Mouse (Mus musculus): ENCODE measurements around the gene Kat7.

Kat7 gene

DNA sequence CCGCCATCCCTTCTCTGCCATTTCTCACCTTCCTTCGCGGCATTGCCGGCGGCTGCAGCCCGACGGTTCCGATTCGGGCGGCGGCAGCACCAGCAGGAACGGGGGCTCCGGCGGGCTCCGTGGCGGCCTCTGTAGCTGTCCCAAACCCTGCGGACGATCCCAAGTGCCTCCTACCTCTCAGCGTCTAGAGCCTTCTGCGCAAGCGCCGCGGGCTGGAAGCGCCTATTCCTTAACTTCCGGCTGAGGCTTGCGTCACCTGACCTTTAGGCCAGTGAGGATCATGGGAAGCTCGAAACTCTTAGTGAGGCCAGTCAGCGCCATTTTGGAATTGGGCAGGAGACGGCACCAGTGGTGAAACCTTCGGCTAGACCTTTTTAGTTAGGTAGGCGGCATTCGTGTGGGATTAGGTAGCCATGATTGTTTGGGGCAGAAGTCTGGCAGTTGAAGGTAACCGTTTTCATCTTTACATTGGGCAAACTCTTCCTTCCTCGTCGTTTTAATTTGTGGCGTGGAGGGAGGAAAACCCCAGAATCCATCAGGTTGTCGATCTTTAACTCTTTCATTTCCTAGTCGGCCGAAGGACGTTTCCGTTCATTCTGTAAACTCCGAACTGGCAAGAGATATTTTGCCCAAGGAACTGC, at the start of gene Kat7:
Gene Kat7 (minus strand): TSS at position 240 of the 641 bp plus-strand sequence.
- peak; percentile 99 for DNase-seq (ENCODE audit: low spot score)

- DNase-seq (ENCODE audit: low spot score): no peak
Measured at GRCm38 (mm10) chr11:95358263-95358662, 48.2 kb upstream of the Kat7 start.

DNA sequence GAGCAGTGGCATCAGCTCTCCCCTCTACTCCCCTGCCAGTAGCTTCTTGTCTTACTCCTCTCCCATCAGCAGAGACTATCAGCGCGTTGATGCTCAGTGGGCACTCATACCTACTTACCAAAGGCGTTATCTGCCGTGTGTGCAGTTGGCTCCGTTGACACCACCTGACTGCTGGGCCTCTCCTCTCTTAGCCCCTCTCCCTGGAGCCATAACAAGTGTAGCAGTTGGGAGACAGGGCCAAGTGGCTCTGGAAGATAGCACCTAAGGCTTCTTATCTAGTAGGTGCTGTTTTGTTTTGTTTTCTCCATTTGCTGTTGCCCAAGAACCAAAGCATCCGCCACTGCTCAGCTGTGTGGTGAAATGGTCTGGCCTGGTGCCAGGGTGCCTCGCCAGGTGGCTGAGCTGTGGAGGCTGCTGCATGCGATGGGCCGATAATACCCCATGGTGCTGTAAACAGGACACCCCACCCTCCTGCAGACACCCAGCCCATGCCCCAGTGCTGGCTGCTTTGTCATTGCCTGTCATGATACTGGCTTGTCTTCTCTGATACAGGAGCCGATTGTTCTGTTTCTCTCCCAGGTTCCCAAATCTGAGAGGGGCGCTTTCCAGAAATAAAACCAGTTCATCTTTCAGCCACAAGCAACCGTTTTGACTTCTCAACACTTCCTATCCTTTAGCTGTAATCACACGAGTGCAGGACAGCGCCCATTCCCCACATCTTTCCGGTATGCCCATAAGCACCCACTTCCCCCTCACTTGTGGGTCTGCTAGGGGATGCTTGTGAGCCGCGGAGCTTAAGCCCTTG, 46.6 kb upstream of the Kat7 start:
- no peak for DNase-seq (ENCODE audit: low spot score)

- DNase-seq (ENCODE audit: low spot score): no peak
Measured at GRCm38 (mm10) chr11:95356039-95356438, 46.0 kb upstream of the Kat7 start.

- DNase-seq (ENCODE audit: low spot score): no peak
Measured at GRCm38 (mm10) chr11:95355661-95356011, 45.6 kb upstream of the Kat7 start.

GRCm38 (mm10) chr11:95354945-95355660, 45.1 kb upstream of the Kat7 start:
- DNase-seq (ENCODE audit: low spot score): no peak

GRCm38 (mm10) chr11:95354228-95354944, 44.3 kb upstream of the Kat7 start:
- no peak for DNase-seq (ENCODE audit: low spot score)

DNA sequence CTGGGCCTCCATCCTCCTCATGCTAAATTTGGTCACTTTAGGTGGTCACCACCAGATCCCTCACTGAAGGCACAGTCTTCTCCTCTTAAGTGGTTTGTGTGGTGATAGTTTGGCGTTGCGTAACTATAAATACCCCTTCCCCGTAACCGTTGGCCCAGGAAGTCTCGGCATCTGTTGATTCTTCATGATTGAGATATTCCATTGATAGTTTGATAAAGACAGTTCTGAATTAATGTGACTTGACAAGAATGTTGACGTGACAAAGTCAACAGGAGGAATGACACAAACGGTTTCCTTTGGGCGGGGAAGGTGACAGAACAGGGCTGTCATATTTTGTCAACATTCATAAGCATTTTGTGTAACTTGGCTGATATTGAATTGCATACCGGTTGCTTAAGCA, 43.2 kb upstream of the Kat7 start:
- DNase-seq (ENCODE audit: low spot score): no peak

- DNase-seq (ENCODE audit: low spot score): no peak
Measured at GRCm38 (mm10) chr11:95352686-95353085, 42.6 kb upstream of the Kat7 start.

GRCm38 (mm10) chr11:95350960-95351359, 40.9 kb upstream of the Kat7 start:
- no peak for DNase-seq (ENCODE audit: low spot score)

DNA sequence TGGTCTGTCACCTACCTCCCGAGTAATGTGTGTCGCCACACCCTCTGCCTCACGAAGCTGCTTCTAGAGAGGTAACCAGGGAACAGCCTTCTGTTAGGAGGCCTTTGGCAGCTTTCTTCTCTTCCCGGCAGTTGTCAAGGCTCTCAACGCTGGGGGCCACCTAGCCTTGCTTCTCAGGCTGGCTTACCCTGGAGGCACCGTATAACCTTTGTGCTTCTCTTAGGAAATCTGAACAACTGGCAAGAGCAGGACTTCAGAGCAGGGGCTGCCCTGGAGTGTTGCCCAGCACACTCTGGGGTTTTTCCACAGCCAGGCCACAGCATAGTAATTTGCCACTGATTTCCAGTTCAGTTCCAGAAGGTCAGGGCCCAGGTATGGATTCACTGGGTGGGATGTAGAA, 40.2 kb upstream of the Kat7 start:
- DNase-seq (ENCODE audit: low spot score): no peak

- no peak for DNase-seq (ENCODE audit: low spot score)
Measured at GRCm38 (mm10) chr11:95344181-95344580, 34.1 kb upstream of the Kat7 start.

- peak; percentile 24 for DNase-seq (ENCODE audit: low spot score)
Measured at GRCm38 (mm10) chr11:95343180-95343579, 33.1 kb upstream of the Kat7 start.

DNA sequence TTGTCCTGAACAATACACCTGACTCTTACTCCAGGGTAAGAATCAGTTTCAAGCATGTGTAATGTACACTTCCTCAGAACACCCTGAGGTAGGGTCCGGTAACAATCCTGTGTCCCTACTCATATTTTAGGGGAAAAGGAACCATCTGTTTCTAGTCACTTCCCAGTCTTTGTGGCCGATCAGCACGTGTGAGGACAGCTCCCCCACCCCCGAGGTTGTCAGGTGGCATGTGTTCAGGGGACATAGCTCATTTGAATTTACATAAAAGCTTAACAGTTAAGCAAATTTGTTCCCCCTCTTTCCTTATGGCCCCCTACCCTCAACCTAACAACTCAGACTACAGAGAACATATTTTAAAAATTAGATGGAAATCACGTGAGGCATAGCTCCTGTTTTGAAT, 30.6 kb upstream of the Kat7 start:
- no peak for DNase-seq (ENCODE audit: low spot score)

- no peak for DNase-seq (ENCODE audit: low spot score)
Measured at GRCm38 (mm10) chr11:95340259-95340658, 30.2 kb upstream of the Kat7 start.

- no peak for DNase-seq (ENCODE audit: low spot score)
Measured at GRCm38 (mm10) chr11:95339471-95340021, 29.5 kb upstream of the Kat7 start.

DNA sequence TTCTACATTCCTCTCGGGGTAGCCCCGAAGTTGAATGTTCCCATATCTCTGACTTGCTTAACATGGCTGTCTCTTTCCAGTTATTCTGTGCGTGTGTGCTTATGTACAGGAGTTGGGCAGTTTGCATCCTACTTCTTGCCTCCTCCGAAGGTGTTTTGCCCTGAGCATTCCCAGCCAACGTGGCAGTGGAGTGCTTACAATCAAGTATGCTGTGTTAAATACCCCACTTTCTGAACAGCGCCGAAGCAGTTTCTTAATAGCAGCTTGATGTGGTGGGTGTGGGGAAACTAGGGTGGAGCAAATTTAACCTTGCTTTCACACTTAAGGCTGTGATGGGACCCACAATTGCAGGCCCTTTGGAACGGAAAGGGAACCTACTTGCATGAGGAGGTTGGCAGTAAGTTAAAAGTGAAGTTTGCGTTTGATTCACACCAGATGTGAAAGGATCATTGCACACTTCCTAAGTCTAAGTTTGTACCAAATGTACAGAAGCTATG, 27.8 kb upstream of the Kat7 start:
- DNase-seq (ENCODE audit: low spot score): no peak

DNA sequence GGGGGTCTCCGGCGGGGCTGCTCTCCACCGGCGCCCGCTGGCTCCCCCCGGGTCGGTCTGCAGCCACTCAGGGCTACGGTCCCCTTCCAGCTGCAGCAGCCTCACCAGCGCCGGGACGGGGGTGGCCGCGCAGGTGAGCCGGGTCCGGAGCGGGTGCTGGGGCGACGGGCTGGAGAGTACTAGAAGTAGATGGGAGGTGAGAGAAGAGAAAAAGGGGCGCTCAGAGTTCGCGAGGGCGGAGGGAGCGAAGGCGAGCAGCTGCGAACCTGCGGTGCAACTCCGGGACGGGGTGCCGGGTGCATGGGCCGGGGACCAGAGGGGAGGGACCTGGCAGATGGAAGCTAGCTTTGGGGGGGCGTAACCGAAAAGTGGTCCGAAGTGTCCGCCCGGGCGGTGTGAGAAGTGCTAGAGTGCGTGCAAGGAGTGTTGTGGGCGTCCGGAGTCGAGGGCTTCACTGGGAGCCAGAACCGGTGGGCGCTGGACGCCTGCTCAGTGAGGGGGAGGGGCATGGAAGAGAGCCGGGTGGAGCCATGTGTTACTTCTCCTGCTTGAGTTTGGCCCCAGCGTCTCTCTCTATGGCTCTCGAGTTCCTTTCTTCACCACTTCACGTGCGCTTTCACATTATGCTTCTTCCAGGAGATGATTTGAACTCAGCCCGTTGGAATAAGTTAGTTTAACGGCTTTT, 27.2 kb upstream of the Kat7 start:
- DNase-seq (ENCODE audit: low spot score): no peak

DNA sequence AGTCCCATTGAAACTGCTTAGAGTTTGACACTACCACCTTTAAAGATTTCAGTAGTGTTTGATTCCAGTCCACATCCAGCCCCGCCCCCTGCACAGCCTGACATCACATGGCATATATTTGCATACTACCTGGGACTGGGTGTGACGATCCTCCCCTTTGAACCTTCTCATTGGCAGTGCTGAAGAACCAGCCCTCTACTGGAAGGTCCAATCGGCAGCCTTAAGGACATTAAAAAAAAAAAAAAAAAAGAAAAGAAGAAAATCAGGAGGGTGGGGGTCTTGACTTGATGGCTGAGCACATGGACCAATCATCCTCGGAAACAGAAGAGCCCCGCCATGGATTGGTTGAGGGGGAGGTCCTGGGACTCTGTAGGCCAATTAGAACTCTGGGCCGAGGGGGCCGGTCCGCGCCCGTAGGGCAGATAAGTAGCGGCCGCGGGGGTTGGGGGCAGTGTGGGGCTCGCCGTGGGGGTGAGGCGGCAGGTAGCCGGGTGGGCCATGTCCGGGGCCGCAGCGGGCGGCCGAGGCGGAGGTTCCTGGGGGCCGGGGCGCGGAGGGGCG, 26.6 kb upstream of the Kat7 start, which contains the start of gene Fam117a:
Gene Fam117a (plus strand): TSS at position 451 of the 561 bp plus-strand sequence.
- DNase-seq (ENCODE audit: low spot score): peak; percentile 71

GRCm38 (mm10) chr11:95334448-95335060, 24.5 kb upstream of the Kat7 start:
- DNase-seq (ENCODE audit: low spot score): no peak

All from left cerebral cortex, adult 11 months (tissue).